Mouse (Mus musculus): ENCODE measurements at regions not wholly inside any gene's neighbourhood (a gene's known extent, or its start where the extent isn't known, plus 50 kb on each side); places are given as distances from the start of the nearest gene placed in this dataset.

DNA sequence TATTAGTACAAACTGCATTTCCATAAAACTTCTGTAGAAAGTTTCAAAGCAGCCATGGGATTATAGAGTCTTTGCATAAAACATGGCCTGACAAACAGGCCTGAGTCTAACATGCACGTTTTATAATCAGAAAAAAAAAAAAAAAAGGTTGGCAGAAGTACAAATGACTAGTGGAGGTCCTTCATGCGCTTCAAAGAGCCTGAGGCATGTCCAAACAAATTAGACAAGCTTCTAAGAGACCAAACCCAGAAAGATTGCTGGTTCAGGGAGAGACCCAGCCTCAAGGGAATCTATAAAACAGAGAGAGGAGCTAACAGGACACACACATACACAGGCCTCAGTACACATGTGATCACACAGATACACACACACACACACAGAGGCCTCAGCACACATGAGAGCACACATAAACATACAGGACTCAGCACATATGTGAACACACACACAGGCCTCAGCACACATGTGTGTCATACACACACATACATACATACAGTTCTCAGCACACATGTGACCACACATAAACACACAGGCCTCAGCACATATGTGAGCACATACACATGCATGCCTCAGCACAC is 57.0 kb upstream of the Gnaq start:
- TF ChIP-seq CTCF (conservative IDR thresholded peaks at IDR 0.05; ENCODE audit: insufficient read depth, insufficient read length, low read depth, low read length) (no peak), POLR2A (IDR thresholded peaks at IDR 0.05; ENCODE audit: low read depth, low read length) (no peak)
